Mouse (Mus musculus) kidney, embryonic 14.5 days (tissue): Measurements from ENCODE around the gene Rsc1a1. TPM values are rescaled to one million over a fixed set of nuclear protein-coding genes. Genes with fewer than 3 reads are reported as not detected.

Source experiments
- ATAC-seq: fragments of 200-750 bp; cut with Nextera tagmentation; 2 replicates; pipeline ENCODE4 v1.8.0; 2017; ENCODE audit warnings: moderate number of reproducible peaks, mild to moderate bottlenecking, moderate TSS enrichment, moderate library complexity; ENCODE audit not compliant: low FRiP score, low TSS enrichment
- H3K27ac ChIP-seq: fragments of 300-500 bp; sonication (generic); 2 replicates; pipeline ENCODE4 v1.5.1; 2014; ENCODE audit warnings: low read depth, mild to moderate bottlenecking, low read length, moderate library complexity, mixed read lengths
- H3K27me3 ChIP-seq: fragments of 300-500 bp; sonication (generic); 2 replicates; pipeline ENCODE4 v1.6.1; 2014; ENCODE audit warnings: mild to moderate bottlenecking, low read length; ENCODE audit not compliant: control insufficient read depth, insufficient read depth
- H3K36me3 ChIP-seq: fragments of 300-500 bp; sonication (generic); 2 replicates; pipeline ENCODE4 v1.6.1; 2014; ENCODE audit warnings: low read length, mixed read lengths; ENCODE audit not compliant: control insufficient read depth, insufficient read depth
- H3K4me1 ChIP-seq: fragments of 300-500 bp; sonication (generic); 2 replicates; pipeline ENCODE4 v1.6.1; 2014; ENCODE audit warnings: low read length, mixed read lengths; ENCODE audit not compliant: control insufficient read depth, insufficient read depth
- H3K4me2 ChIP-seq: fragments of 300-500 bp; sonication (generic); replicated peaks from 2 replicates; pipeline ENCODE4 v1.6.1; 2014; ENCODE audit warnings: low read depth, mild to moderate bottlenecking, low read length
- H3K4me3 ChIP-seq: fragments of 300-500 bp; sonication (generic); 2 replicates; pipeline ENCODE4 v1.5.1; 2014; ENCODE audit warnings: mild to moderate bottlenecking, low read length
- H3K9ac ChIP-seq: fragments of 300-500 bp; sonication (generic); 2 replicates; pipeline ENCODE4 v1.6.1; 2014; ENCODE audit warnings: low read depth, mild to moderate bottlenecking, low read length, moderate library complexity
- H3K9me3 ChIP-seq: fragments of 300-500 bp; sonication (generic); 2 replicates; pipeline ENCODE4 v1.6.1; 2016; ENCODE audit warnings: low read length; ENCODE audit not compliant: control insufficient read depth
- WGBS: fragments of 180-500 bp; shearing (Covaris S2); extraction: QIAGEN DNeasy Blood & Tissue Kit; methylation state at CpG from one replicate; pipeline ENCODE4 v1.1.7; 2014; 5-methylcytosine and 5-hydroxymethylcytosine counted together
- polyA plus RNA-seq: library from polyadenylated mRNA; unstranded; fragments of >200 nt; fragmentation: Nextera tagmentation; extraction: Ambion mirVana; gene quantifications from 2 replicates; pipeline ENCODE4 v1.2.1, GENCODE M21; 2014

The Rsc1a1 gene
- polyA plus RNA-seq, 1 experiment from 2014 or later = not detected

DNA sequence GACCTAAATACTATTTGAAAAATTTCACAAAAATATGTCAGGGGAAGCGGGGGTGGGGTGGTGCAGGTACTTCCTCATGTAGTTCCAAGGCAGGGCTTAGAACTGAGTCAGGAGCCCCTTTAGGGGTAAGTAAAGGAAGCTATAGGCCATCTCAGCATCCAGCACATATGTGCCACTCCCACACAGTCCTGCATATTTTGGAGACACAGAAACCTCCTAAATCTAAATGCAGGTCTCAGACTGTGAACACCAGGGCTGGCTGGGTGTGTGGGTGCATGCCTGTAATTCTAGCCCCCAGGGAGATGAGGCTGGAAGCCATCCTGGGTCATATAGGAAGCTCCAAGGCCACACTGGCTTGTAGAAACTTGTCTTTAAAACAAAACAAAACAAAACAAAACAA is 25.9 kb upstream of the Rsc1a1 start:
- H3K4me1 ChIP-seq = peaks cover 21% of the 10 kb centered on the region
- H3K4me2 ChIP-seq = no peak overlapping the region
- no peak overlapping the region for H3K4me3 ChIP-seq
- no peak overlapping the region for H3K27ac ChIP-seq
- H3K27me3 ChIP-seq = no peaks in the 10 kb centered on the region
- ATAC-seq = no peak
- no peaks in the 10 kb centered on the region for H3K9me3 ChIP-seq
- H3K36me3 ChIP-seq = peaks cover 67% of the 10 kb centered on the region
- H3K9ac ChIP-seq = no peak overlapping the region
- 100% methylated on average over 1 of the region's 1 CpGs for WGBS

DNA sequence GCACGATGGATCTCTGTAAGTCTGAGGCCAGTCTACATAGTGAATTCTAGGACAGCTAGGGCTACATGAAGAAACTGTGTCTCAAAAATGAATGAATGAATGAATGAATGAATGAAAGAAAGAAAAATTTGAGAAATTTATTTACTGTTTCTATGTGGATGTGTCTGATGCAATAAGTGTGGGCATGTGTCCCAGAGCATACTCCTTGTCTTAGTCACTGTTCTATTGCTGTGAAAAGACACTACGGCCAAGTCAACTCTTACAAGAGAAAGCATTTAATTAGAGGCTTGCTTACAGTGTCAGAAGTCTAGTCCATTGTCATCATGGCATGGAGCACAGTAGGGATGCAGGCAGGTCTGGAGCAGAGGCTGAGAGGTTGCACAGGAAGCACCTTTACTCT is 23.6 kb upstream of the Rsc1a1 start:
- H3K36me3 ChIP-seq = peaks cover 90% of the 10 kb centered on the region
- H3K4me2 ChIP-seq = no peak overlapping the region
- H3K9ac ChIP-seq = no peak overlapping the region
- H3K9me3 ChIP-seq = no peaks in the 10 kb centered on the region
- H3K27me3 ChIP-seq = no peaks in the 10 kb centered on the region
- H3K4me3 ChIP-seq = no peak overlapping the region
- H3K4me1 ChIP-seq = peaks cover 4% of the 10 kb centered on the region
- ATAC-seq = no peak
- H3K27ac ChIP-seq = no peak overlapping the region
- WGBS = 95% methylated on average over 2 of the region's 2 CpGs

DNA sequence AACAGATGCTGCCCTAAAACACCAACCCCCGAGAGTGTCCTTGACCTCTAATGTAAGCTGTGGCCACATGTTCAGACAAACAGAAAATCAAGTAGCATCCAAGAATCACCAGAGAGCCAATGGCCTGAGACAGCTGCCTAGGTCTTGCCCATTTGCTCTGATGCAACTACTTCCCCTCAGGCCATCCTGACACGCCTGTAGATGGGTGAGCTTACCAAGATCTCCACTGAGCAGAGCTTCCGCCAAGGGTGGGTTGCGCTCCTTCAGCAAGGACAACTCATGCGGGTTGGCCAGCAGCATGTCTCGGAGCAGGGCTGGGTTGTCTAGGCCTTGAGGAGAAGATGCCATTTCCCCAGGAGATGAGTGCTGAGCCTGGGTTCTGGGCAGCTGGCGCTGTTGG is 22.6 kb upstream of the Rsc1a1 start:
- no peak for ATAC-seq
- peaks cover 96% of the 10 kb centered on the region for H3K36me3 ChIP-seq
- no peak overlapping the region for H3K4me2 ChIP-seq
- H3K4me1 ChIP-seq = no peaks in the 10 kb centered on the region
- H3K27me3 ChIP-seq = no peaks in the 10 kb centered on the region
- no peaks in the 10 kb centered on the region for H3K9me3 ChIP-seq
- WGBS = 95% methylated on average over 7 of the region's 7 CpGs
- H3K9ac ChIP-seq = no peak overlapping the region
- H3K4me3 ChIP-seq = no peak overlapping the region
- no peak overlapping the region for H3K27ac ChIP-seq

DNA sequence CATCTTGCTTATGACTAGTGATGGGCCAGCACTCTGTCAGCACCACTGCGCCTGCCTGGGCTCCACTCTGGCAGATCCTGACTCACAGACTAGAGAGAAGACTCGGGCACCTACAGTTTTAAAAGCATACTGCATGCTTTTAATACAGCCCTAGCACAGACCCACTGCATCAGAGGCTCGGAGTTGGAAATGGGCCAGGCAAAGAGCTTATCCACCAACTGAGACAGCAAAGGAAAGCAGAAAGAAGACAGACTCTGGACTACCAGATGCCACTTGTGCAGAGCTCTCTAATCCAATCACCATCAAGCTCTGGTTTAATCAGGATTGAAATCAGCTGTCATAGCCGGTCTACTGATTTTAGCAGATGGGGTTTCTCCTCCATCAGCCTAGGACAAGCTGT is 19.9 kb upstream of the Rsc1a1 start:
- Histone ChIP-seq H3K36me3 (peaks cover 90% of the 10 kb centered on the region), H3K9ac (no peak overlapping the region), H3K27ac (no peak overlapping the region), H3K9me3 (no peaks in the 10 kb centered on the region), H3K4me1 (no peaks in the 10 kb centered on the region), H3K4me2 (no peak overlapping the region), H3K4me3 (no peak overlapping the region), H3K27me3 (no peaks in the 10 kb centered on the region)
- ATAC-seq = no peak
- 81% methylated on average over 4 of the region's 4 CpGs for WGBS

DNA sequence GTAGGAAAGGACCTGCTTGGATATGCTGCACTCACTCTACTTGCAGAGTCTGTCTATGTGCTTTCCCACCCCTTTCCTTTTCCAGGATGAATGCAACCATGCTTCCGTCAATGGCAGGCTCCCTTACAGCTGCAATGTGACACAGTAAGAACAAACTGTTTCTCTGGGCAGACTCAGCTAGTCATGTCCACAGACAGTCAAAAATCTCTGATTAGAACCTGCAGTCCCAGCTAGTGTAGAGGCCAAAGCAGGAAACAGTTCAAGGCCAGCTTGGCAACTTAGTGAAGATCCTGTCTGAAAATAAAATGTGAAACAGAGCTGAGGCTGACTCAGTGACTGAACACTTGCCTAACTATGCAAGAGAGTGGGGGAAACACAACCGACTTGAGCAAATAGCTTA is 19.2 kb upstream of the Rsc1a1 start:
- Histone ChIP-seq H3K9ac (no peak overlapping the region), H3K4me1 (no peaks in the 10 kb centered on the region), H3K9me3 (no peaks in the 10 kb centered on the region), H3K27me3 (no peaks in the 10 kb centered on the region), H3K27ac (no peak overlapping the region), H3K4me2 (no peak overlapping the region), H3K36me3 (peaks cover 93% of the 10 kb centered on the region), H3K4me3 (no peak overlapping the region)
- no peak for ATAC-seq
- WGBS = 88% methylated on average over 2 of the region's 2 CpGs

DNA sequence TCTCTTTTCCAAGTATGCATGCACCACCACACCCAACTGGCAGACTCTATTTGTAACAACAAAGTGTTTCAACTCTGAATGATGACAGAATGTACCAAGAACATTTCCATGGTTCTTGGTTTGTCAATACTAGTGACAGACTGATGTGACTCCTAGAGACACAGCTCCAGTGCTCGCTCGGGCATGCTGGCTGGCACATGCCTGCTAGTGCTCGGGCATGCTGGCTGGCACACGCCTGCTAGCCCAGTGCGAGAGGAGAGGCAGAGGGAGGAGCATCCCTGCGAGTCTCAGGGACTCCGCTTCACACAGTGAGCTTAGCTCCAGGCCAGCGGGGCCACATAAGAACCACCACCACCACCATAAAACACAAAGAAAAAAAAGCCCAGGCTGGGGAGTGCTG is 9.3 kb upstream of the Rsc1a1 start:
- Histone ChIP-seq H3K9ac (no peak overlapping the region), H3K4me1 (no peaks in the 10 kb centered on the region), H3K27me3 (no peaks in the 10 kb centered on the region), H3K27ac (no peak overlapping the region), H3K4me2 (no peak overlapping the region), H3K9me3 (no peaks in the 10 kb centered on the region), H3K36me3 (peaks cover 91% of the 10 kb centered on the region), H3K4me3 (no peak overlapping the region)
- WGBS = 94% methylated on average over 8 of the region's 8 CpGs
- no peak for ATAC-seq

DNA sequence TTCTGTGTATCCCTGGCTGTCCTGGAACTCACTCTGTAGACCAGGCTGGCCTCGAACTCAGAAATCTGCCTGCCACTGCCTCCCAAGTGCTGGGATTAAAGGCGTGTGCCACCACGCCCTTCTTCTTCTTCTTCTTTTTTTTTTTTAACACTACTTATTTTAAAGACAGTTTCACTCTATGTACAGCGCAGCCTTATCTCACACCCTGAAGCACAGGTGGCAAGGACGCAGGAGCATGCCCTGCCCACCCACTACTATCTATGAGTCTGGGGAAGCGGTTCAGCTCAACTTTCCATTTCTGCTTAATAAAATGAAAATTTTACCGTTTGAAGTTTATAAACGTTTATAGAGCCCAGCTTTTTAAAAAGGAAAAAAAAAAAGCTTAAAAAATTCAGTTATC is 3.1 kb upstream of the Rsc1a1 start:
- ATAC-seq = no peak
- 95% methylated on average over 8 of the region's 8 CpGs for WGBS
- no peak overlapping the region for H3K9ac ChIP-seq

DNA sequence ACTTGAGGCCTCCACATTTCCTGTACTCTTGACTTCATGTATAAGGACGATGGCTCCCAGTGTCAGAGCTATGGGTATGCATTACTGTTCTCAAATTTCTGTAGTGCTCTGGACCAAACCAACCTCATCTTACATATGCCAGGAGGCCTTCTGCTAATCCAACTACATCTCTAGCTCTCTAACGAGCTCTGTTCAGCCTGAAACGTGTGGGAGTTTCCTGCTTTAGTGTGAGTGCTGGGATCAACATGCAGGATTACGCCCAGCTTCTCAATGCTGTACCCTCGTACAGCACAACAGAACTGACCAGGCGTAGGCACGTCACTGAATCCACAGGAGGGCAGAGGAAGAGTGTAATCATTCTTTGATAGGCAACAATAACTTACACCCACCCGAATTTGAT is 1.1 kb upstream of the Rsc1a1 start:
- H3K9me3 ChIP-seq = no peaks in the 10 kb centered on the region
- H3K4me3 ChIP-seq = no peak overlapping the region
- H3K4me2 ChIP-seq = no peak overlapping the region
- no peak overlapping the region for H3K9ac ChIP-seq
- no peak overlapping the region; the same call in 1 of the 2 replicates for H3K27ac ChIP-seq
- H3K27me3 ChIP-seq = no peaks in the 10 kb centered on the region
- H3K4me1 ChIP-seq = peaks cover 6% of the 10 kb centered on the region
- peak; percentile 68; the same call in 1 of the 2 replicates for ATAC-seq
- WGBS = 51% methylated on average over 8 of the region's 8 CpGs
- H3K36me3 ChIP-seq = peaks cover 73% of the 10 kb centered on the region

More for the DNA sequence above, 3.1 kb upstream of the Rsc1a1 start:
- Histone ChIP-seq H3K9me3 (no peaks in the 10 kb centered on the region), H3K27me3 (no peaks in the 10 kb centered on the region), H3K27ac (no peak overlapping the region), H3K4me3 (no peak overlapping the region), H3K36me3 (peaks cover 81% of the 10 kb centered on the region), H3K4me1 (no peaks in the 10 kb centered on the region), H3K4me2 (no peak overlapping the region)

DNA sequence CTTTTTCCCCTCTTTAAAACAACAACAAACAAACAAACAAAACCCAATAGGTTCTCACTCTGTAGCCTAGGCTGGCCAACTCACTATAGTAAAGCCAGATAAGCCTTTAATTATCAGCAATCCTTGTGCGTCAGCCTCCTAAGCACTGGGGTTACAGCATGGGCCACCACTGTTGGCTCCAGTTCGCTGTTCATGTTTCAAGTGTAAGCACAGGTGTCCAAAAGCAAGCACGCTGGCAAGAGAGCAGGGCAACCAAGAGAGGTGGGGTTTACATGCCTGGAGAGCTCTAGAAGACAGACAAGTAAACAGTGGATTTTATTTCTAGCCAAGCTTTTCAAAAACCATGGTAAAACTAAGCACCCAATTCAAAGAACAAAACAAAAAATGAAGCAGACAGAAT is 694 bp upstream of the Rsc1a1 start:
- no peak overlapping the region for H3K4me2 ChIP-seq
- H3K4me3 ChIP-seq = no peak overlapping the region
- no peaks in the 10 kb centered on the region for H3K27me3 ChIP-seq
- peaks cover 69% of the 10 kb centered on the region for H3K36me3 ChIP-seq
- H3K9ac ChIP-seq = no peak overlapping the region
- ATAC-seq = no peak
- WGBS = 57% methylated on average over 3 of the region's 3 CpGs
- H3K4me1 ChIP-seq = peaks cover 6% of the 10 kb centered on the region
- H3K9me3 ChIP-seq = no peaks in the 10 kb centered on the region
- H3K27ac ChIP-seq = no peak overlapping the region; the same call in 1 of the 2 replicates
